Mouse (Mus musculus) limb, embryonic 14.5 days (tissue): Measurements from ENCODE around the gene Traf1. TPM values are rescaled to one million over a fixed set of nuclear protein-coding genes. Genes with fewer than 3 reads are reported as not detected.

Experiments used
- ATAC-seq: fragments of 200-750 bp; cut with Nextera tagmentation; 2 replicates; pipeline ENCODE4 v1.8.0; 2017; ENCODE audit warnings: low read depth, moderate number of reproducible peaks, moderate TSS enrichment; ENCODE audit not compliant: low FRiP score
- DNase-seq: peaks from one replicate; pipeline ENCODE4 v3.0.0-alpha.2; 2015; ENCODE audit warnings: low spot score
- H3K27ac ChIP-seq: fragments of 300-500 bp; sonication (generic); replicated peaks from 2 replicates; pipeline ENCODE4 v1.5.1; 2014; ENCODE audit warnings: low read depth, mild to moderate bottlenecking, low read length, moderate library complexity, mixed read lengths
- H3K27me3 ChIP-seq: fragments of 300-500 bp; sonication (generic); 2 replicates; pipeline ENCODE4 v1.6.1; 2014; ENCODE audit warnings: low read length, mixed read lengths; ENCODE audit not compliant: control insufficient read depth, insufficient read depth
- H3K36me3 ChIP-seq: fragments of 300-500 bp; sonication (generic); 2 replicates; pipeline ENCODE4 v1.6.1; 2014; ENCODE audit warnings: mild to moderate bottlenecking, low read length, moderate library complexity, mixed read lengths; ENCODE audit not compliant: control insufficient read depth, insufficient read depth
- H3K4me1 ChIP-seq: fragments of 300-500 bp; sonication (generic); 2 replicates; pipeline ENCODE4 v1.6.1; 2014; ENCODE audit warnings: antibody characterized with exemption, low read length, mixed read lengths; ENCODE audit not compliant: control insufficient read depth, insufficient read depth
- H3K4me2 ChIP-seq: fragments of 300-500 bp; sonication (generic); replicated peaks from 2 replicates; pipeline ENCODE4 v1.6.1; 2014; ENCODE audit warnings: low read depth, mild to moderate bottlenecking, low read length, moderate library complexity; ENCODE audit not compliant: severe bottlenecking
- H3K4me3 ChIP-seq: fragments of 300-500 bp; sonication (generic); replicated peaks from 2 replicates; pipeline ENCODE4 v1.5.1; 2014; ENCODE audit warnings: low read length
- H3K9ac ChIP-seq: fragments of 300-500 bp; sonication (generic); 2 replicates; pipeline ENCODE4 v1.6.1; 2014; ENCODE audit warnings: mild to moderate bottlenecking, low read depth, low read length, moderate library complexity; ENCODE audit not compliant: severe bottlenecking
- H3K9me3 ChIP-seq: fragments of 300-500 bp; sonication (generic); 2 replicates; pipeline ENCODE4 v1.6.1; 2016; ENCODE audit warnings: low read length; ENCODE audit not compliant: control insufficient read depth
- POLR2A ChIP-seq: fragments of 200-500 bp; IDR thresholded peaks from 2 replicates; pipeline ENCODE4 v1.8.0; 2012; ENCODE audit warnings: inconsistent platforms, mild to moderate bottlenecking, moderate library complexity, borderline replicate concordance; ENCODE audit not compliant: insufficient read depth, insufficient read length; ENCODE audit errors: extremely low read depth
- WGBS: fragments of 180-500 bp; shearing (Covaris S2); extraction: QIAGEN DNeasy Blood & Tissue Kit; methylation state at CpG from one replicate; pipeline ENCODE4 v1.1.7; 2014; 5-methylcytosine and 5-hydroxymethylcytosine counted together
- polyA plus RNA-seq, 2 experiments: library from polyadenylated mRNA; depleted of rRNA in 1 of 2; stranded (reverse) in 1 of 2; unstranded in 1 of 2; fragments of >200 nt; fragmentation: Nextera tagmentation in 1 of 2; extraction: Ambion mirVana in 1 of 2; gene quantifications; 2 replicates each; pipeline versions ENCODE4 v1.2.1 to v1.2.3; 2012 to 2014

The Traf1 gene
- polyA plus RNA-seq (2012; rRNA removed) (5.1 and 7.0 TPM in 2 replicates), polyA plus RNA-seq (2014; fragmentation: Nextera tagmentation; extraction: Ambion mirVana) (4.0 and 4.9 TPM in 2 replicates)

DNA sequence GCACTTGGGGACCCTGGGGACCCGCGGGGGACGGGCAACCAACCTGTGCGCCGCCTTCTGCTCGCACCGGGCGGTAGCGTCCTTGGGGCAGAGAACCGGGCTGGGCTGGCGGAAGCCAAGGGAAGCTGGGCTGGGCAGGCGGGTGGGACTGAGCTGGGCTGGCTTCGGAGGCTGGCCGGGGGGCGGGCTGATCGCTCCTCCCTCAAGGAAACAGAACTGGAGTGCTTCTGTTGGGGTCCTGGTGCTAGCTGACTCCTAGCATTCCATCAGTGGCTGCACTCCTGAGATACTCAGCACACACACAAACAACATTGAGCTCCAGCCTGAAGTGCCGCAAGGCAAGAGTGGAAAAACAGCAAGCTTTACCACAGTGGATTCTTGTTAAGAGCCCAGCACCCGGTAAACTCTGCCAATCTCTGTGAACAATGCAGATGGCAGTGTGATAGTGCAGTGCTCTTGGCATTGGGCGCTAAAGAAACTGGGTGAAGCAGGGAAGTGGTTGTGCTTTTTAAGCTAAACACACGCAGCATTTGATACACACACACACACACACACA is at the start of gene Traf1:
TSS of gene Traf1 (minus strand) at position 292 of the 556 bp plus-strand sequence.
- TF ChIP-seq POLR2A = no peak
- WGBS = 18% methylated on average over 17 of the region's 20 CpGs
- DNase-seq (peak; percentile 10), ATAC-seq (peak; percentile 63)
- H3K4me1 ChIP-seq = peaks cover 10% of the 10 kb centered on the region
- peak within 1 kb of the TSS; percentile 56 for H3K4me2 ChIP-seq
- no peaks in the 10 kb centered on the region for H3K27me3 ChIP-seq
- no peak within 1 kb of the TSS for H3K27ac ChIP-seq
- H3K9me3 ChIP-seq = no peaks in the 10 kb centered on the region
- H3K4me3 ChIP-seq = peak within 1 kb of the TSS; percentile 31
- peak within 1 kb of the TSS; percentile 43 for H3K9ac ChIP-seq
- H3K36me3 ChIP-seq = no peaks in the 10 kb centered on the region

DNA sequence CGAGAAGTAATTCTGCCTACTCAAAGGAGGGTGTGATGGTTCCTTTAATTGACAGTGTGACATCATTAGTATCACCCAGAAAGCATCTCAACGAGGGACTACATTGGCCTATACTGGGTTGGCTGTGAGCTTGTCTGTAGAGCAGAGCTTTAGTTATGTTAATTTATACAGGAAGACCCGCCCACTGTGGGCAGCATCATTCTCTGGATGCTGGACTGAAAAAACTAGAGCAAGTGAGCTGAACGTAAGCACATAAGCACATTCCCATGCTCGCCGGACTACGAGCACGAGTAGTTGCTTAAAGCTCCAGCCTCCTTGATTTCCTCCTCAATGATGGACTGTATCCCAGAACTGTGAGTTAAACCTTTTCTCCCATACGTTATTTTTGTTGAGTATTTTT is 37.4 kb upstream of the Traf1 start:
- no peak overlapping the region for H3K9ac ChIP-seq
- no peaks in the 10 kb centered on the region for H3K36me3 ChIP-seq
- no peak overlapping the region for H3K4me3 ChIP-seq
- 80% methylated on average over 9 of the region's 9 CpGs for WGBS
- peaks cover 3% of the 10 kb centered on the region for H3K4me1 ChIP-seq
- H3K4me2 ChIP-seq = no peak overlapping the region
- TF ChIP-seq POLR2A = no peak
- ATAC-seq = no peak
- DNase-seq = no peak
- H3K27ac ChIP-seq = no peak overlapping the region
- no peaks in the 10 kb centered on the region for H3K27me3 ChIP-seq
- H3K9me3 ChIP-seq = no peaks in the 10 kb centered on the region

DNA sequence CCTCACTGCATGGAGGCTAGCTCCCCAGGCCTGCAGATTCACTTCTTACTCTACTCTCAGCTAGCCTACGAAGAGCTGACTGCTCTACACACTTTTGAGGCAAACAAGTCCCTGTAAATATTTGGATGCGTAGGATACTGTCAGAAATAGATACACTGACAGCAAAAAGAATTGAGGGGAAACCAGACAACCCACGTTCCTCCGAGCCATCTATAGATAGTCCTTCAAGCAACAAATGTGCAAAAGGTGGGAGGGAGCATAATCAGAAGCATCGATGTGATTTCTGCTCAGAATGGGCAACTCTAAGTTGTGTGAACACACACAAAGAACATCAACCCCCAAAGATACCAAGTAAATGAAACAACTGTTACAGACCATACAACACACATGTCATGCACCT is 34.9 kb upstream of the Traf1 start:
- WGBS = 84% methylated on average over 5 of the region's 5 CpGs
- Histone ChIP-seq H3K4me2 (no peak overlapping the region), H3K27me3 (no peaks in the 10 kb centered on the region), H3K36me3 (no peaks in the 10 kb centered on the region), H3K9ac (no peak overlapping the region), H3K9me3 (no peaks in the 10 kb centered on the region), H3K4me3 (no peak overlapping the region), H3K4me1 (peaks cover 13% of the 10 kb centered on the region), H3K27ac (no peak overlapping the region)
- no peak for TF ChIP-seq POLR2A
- no peak for DNase-seq
- no peak for ATAC-seq

DNA sequence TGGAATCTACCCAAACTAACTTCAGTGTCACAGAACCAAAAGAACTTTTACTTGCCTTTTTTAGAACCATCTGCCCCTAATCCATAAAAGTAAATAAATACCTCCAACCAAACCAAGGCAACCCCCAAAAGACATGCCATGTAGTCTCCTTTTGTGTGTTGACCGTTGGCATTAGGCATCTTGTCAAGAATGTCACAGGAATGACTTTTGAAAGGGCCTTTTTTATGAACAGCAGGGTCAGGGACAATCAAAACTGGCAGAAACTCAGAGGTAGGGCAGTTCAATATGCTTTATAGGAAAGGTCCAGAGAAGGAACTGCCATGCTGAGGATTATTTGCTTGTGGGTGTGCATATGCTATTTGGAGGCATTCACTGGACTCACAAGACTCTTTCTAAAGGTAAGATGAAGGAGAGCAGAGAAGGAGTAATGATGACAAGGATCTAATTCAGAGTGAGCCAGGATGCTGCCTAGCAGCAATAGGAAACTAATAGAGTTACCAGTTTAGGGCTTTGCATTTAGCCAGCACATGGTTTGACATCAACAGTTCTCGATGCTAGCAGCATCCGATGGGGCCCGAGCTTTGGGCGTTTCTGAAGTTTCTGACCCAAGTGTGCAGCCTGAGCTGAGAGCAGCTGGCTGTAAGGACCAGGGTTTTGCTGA is 32.3 kb upstream of the Traf1 start:
- Histone ChIP-seq H3K9me3 (no peaks in the 10 kb centered on the region), H3K27ac (peak overlapping the region; percentile 56; the same call in 1 of the 2 replicates), H3K9ac (no peak overlapping the region), H3K4me1 (peaks cover 13% of the 10 kb centered on the region), H3K4me2 (0 out of 2 replicates have a peak overlapping the region, but pooled peaks have one; percentile 2), H3K27me3 (no peaks in the 10 kb centered on the region), H3K4me3 (no peak overlapping the region), H3K36me3 (no peaks in the 10 kb centered on the region)
- ATAC-seq = no peak
- 78% methylated on average over 5 of the region's 5 CpGs for WGBS
- TF ChIP-seq POLR2A = no peak
- no peak for DNase-seq

DNA sequence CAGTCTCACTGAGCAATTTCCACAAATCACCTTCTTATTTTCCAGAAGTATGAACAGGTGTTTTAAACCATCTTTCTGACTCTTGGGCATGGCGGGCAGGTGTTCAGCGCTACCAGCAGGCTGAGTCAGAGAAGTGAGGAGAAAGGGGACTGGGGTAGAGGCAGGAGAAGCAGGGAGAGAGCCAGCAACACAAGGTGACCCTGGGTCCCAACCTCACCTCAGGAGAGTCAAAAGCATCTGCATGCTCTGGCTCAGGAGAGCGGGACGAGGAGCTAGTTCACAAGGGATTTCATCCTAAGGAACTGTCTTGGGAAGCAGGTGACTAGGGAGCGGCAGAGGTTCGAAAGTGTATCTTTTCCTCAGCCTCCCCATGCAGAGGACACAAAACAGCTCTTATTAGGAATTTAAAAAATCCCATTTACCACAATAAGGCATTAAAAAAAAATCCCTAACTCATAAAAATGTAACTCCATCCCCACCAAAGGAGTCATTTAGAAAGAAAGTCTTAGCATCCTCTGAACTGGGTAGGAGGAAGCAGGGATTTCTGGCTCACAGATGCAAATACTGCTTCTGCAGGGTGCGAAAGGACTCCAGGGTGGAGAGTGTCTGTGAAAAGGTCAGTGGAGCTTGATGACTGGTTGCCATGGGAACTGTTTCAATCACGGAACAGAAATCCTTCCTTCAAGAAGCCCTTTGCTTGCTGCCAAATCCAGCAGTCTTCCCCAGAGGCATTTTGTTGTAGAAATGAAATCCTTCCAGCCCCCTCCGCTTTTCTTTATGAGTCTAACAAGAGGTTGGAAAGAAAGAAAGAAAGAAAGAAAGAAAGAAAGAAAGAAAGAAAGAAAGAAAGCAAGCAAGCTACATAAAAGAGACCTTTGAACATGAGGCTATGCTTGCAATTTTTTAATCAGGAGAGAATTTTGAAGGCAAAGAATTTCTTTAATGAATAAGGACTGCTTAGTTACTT is 31.4 kb upstream of the Traf1 start:
- H3K9me3 ChIP-seq = no peaks in the 10 kb centered on the region
- 9% methylated on average over 9 of the region's 9 CpGs for WGBS
- H3K4me3 ChIP-seq = no peak overlapping the region
- TF ChIP-seq POLR2A = no peak
- ATAC-seq (peak; percentile 81), DNase-seq (peak; percentile 89)
- H3K9ac ChIP-seq = no peak overlapping the region
- no peaks in the 10 kb centered on the region for H3K36me3 ChIP-seq
- peak overlapping the region; percentile 56; the same call in 1 of the 2 replicates for H3K27ac ChIP-seq
- H3K4me1 ChIP-seq = peaks cover 13% of the 10 kb centered on the region
- H3K27me3 ChIP-seq = no peaks in the 10 kb centered on the region
- 0 out of 2 replicates have a peak overlapping the region, but pooled peaks have one; percentile 2 for H3K4me2 ChIP-seq
